Mouse (Mus musculus) brain, embryonic 14.5 days (tissue): ENCODE measurements at regions not wholly inside any gene's neighbourhood (a gene's known extent, or its start where the extent isn't known, plus 50 kb on each side); places are given as distances from the start of the nearest gene placed in this dataset.

Source experiments
- CTCF ChIP-seq: fragments of 200-500 bp; IDR thresholded peaks from 2 replicates; pipeline ENCODE4 v1.5.1; 2012; ENCODE audit warnings: inconsistent platforms, mild to moderate bottlenecking, moderate library complexity, borderline replicate concordance; ENCODE audit not compliant: insufficient read depth, insufficient read length; ENCODE audit errors: extremely low read depth
- POLR2A ChIP-seq: fragments of 200-500 bp; IDR thresholded peaks from 2 replicates; pipeline ENCODE4 v1.6.1; 2012; ENCODE audit warnings: mild to moderate bottlenecking, inconsistent platforms, borderline replicate concordance; ENCODE audit not compliant: poor library complexity, insufficient read depth, insufficient read length, severe bottlenecking; ENCODE audit errors: extremely low read depth

DNA sequence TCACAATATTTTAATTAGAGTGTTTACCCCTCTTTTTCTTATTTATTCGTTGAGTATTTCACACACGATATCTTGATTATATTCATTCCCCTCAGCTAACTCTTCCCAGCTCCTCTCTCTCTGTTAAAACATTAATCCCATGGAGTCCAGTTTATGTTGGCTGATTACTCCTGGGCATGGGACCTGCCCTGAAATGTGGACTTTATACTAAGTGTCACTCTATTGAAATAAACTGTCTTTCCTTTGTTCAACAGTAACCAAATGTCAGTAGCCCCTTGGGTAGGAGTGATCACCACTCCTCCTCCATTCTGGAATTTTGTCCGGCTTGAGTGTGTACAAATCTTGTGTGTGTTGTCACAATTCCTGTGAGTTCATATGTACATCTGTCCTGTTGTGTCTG lies 113.4 kb downstream of the Cdc42ep3 start:
- TF ChIP-seq POLR2A = no peak
- TF ChIP-seq CTCF = no peak
